Mouse (Mus musculus) heart, postnatal 0 days (tissue): ENCODE measurements at regions not wholly inside any gene's neighbourhood (a gene's known extent, or its start where the extent isn't known, plus 50 kb on each side); places are given as distances from the start of the nearest gene placed in this dataset.

Experiments
- ATAC-seq: fragments of 200-750 bp; cut with Nextera tagmentation; 2 replicates; pipeline ENCODE4 v1.8.0; 2017; ENCODE audit warnings: low read depth, moderate number of reproducible peaks, moderate library complexity; ENCODE audit not compliant: insufficient read depth
- DNase-seq: peaks from one replicate; pipeline ENCODE4 v3.0.0-alpha.2; 2016; ENCODE audit warnings: low spot score
- H3K27ac ChIP-seq: fragments of 300-500 bp; sonication (generic); 2 replicates; pipeline ENCODE4 v1.5.1; 2014; ENCODE audit warnings: low read depth, mild to moderate bottlenecking
- H3K27me3 ChIP-seq: fragments of 300-500 bp; sonication (generic); 2 replicates; pipeline ENCODE4 v1.6.1; 2014; ENCODE audit warnings: low read length, mixed read lengths; ENCODE audit not compliant: control insufficient read depth, insufficient read depth
- H3K36me3 ChIP-seq: fragments of 300-500 bp; sonication (generic); replicated peaks from 2 replicates; pipeline ENCODE4 v1.6.1; 2014; ENCODE audit warnings: low read length, mixed read lengths; ENCODE audit not compliant: control insufficient read depth, insufficient read depth
- H3K4me1 ChIP-seq: fragments of 300-500 bp; sonication (generic); 2 replicates; pipeline ENCODE4 v1.6.1; 2014; ENCODE audit warnings: antibody characterized with exemption; ENCODE audit not compliant: control insufficient read depth, insufficient read depth
- H3K4me2 ChIP-seq: fragments of 300-500 bp; sonication (generic); 2 replicates; pipeline ENCODE4 v1.6.1; 2014; ENCODE audit warnings: low read depth, mild to moderate bottlenecking, low read length, moderate library complexity
- H3K4me3 ChIP-seq: fragments of 300-500 bp; sonication (generic); 2 replicates; pipeline ENCODE4 v1.5.1; 2014; ENCODE audit warnings: low read depth, low read length
- H3K9ac ChIP-seq: fragments of 300-500 bp; sonication (generic); replicated peaks from 2 replicates; pipeline ENCODE4 v1.6.1; 2014; ENCODE audit warnings: low read depth, low read length, mixed read lengths
- H3K9me3 ChIP-seq: fragments of 300-500 bp; sonication (generic); replicated peaks from 2 replicates; pipeline ENCODE4 v1.6.1; 2016; ENCODE audit warnings: low read length; ENCODE audit not compliant: control insufficient read depth
- CTCF ChIP-seq: IDR thresholded peaks from 2 replicates; pipeline ENCODE4 v1.5.1; 2016; ENCODE audit warnings: antibody characterized with exemption, control low read depth, low read depth
- EP300 ChIP-seq: IDR thresholded peaks from 2 replicates; pipeline ENCODE4 v1.6.1; 2016; ENCODE audit warnings: antibody characterized with exemption, low read depth
- WGBS: fragments of 180-500 bp; shearing (Covaris S2); extraction: QIAGEN DNeasy Blood & Tissue Kit; methylation state at CpG from one replicate; pipeline ENCODE4 v1.1.7; 2014; 5-methylcytosine and 5-hydroxymethylcytosine counted together

- Histone ChIP-seq H3K27ac (no peak overlapping the region), H3K9ac (no peak overlapping the region), H3K9me3 (no peaks in the 10 kb centered on the region), H3K4me2 (no peak overlapping the region), H3K4me3 (no peak overlapping the region), H3K36me3 (no peaks in the 10 kb centered on the region), H3K4me1 (no peaks in the 10 kb centered on the region), H3K27me3 (no peaks in the 10 kb centered on the region)
- ATAC-seq (no peak), DNase-seq (no peak)
- no peak for TF ChIP-seq CTCF
- TF ChIP-seq EP300 = no peak
- WGBS = 53% methylated on average over 3 of the region's 3 CpGs
Observed at GRCm38 (mm10) chr5:85706084-85706483, 359.3 kb downstream of the Cenpc1 start.

- Histone ChIP-seq H3K4me3 (no peak overlapping the region), H3K4me2 (no peak overlapping the region), H3K9ac (no peak overlapping the region), H3K27ac (no peak overlapping the region), H3K9me3 (no peaks in the 10 kb centered on the region), H3K4me1 (no peaks in the 10 kb centered on the region), H3K27me3 (no peaks in the 10 kb centered on the region), H3K36me3 (no peaks in the 10 kb centered on the region)
- TF ChIP-seq EP300 (no peak), CTCF (no peak)
- 69% methylated on average over 4 of the region's 4 CpGs for WGBS
- ATAC-seq = no peak
- no peak for DNase-seq
Observed at GRCm38 (mm10) chr5:85677872-85678271, 387.5 kb downstream of the Cenpc1 start.

- H3K4me3 ChIP-seq = no peak overlapping the region
- ATAC-seq = no peak
- H3K9me3 ChIP-seq = no peaks in the 10 kb centered on the region
- H3K4me1 ChIP-seq = no peaks in the 10 kb centered on the region
- no peaks in the 10 kb centered on the region for H3K27me3 ChIP-seq
- H3K9ac ChIP-seq = no peak overlapping the region
- no peak overlapping the region for H3K4me2 ChIP-seq
- no peak for DNase-seq
- TF ChIP-seq EP300 (no peak), CTCF (no peak)
- WGBS = 40% methylated on average over 1 of the region's 1 CpGs
- no peak overlapping the region for H3K27ac ChIP-seq
- H3K36me3 ChIP-seq = no peaks in the 10 kb centered on the region
Observed at GRCm38 (mm10) chr5:85671121-85671520, 394.3 kb downstream of the Cenpc1 start.

GRCm38 (mm10) chr5:85661487-85661886 lies 403.9 kb downstream of the Cenpc1 start:
- Histone ChIP-seq H3K27me3 (no peaks in the 10 kb centered on the region), H3K9me3 (no peaks in the 10 kb centered on the region), H3K9ac (no peak overlapping the region), H3K27ac (no peak overlapping the region), H3K4me3 (no peak overlapping the region), H3K36me3 (no peaks in the 10 kb centered on the region), H3K4me2 (no peak overlapping the region), H3K4me1 (no peaks in the 10 kb centered on the region)
- WGBS = 81% methylated on average over 5 of the region's 5 CpGs
- no peak for DNase-seq
- TF ChIP-seq CTCF (no peak), EP300 (no peak)
- ATAC-seq = no peak

- DNase-seq (no peak), ATAC-seq (no peak)
- Histone ChIP-seq H3K36me3 (no peaks in the 10 kb centered on the region), H3K27me3 (no peaks in the 10 kb centered on the region), H3K9me3 (no peaks in the 10 kb centered on the region; the same call in 1 of the 2 replicates), H3K4me2 (no peak overlapping the region), H3K9ac (no peak overlapping the region), H3K4me1 (no peaks in the 10 kb centered on the region), H3K4me3 (no peak overlapping the region), H3K27ac (no peak overlapping the region)
- 50% methylated on average over 2 of the region's 2 CpGs for WGBS
- no peak for TF ChIP-seq EP300
- TF ChIP-seq CTCF = no peak
Observed at GRCm38 (mm10) chr5:85621078-85621477, 444.3 kb downstream of the Cenpc1 start.

- Histone ChIP-seq H3K9ac (no peak overlapping the region), H3K27ac (no peak overlapping the region), H3K4me3 (no peak overlapping the region), H3K27me3 (no peaks in the 10 kb centered on the region), H3K4me2 (no peak overlapping the region), H3K36me3 (no peaks in the 10 kb centered on the region), H3K9me3 (no peaks in the 10 kb centered on the region; the same call in 1 of the 2 replicates), H3K4me1 (no peaks in the 10 kb centered on the region)
- WGBS = 58% methylated on average over 3 of the region's 3 CpGs
- TF ChIP-seq EP300 = no peak
- TF ChIP-seq CTCF = no peak
- no peak for ATAC-seq
- DNase-seq = no peak
Observed at GRCm38 (mm10) chr5:85614783-85615182, 450.6 kb downstream of the Cenpc1 start.
